Mouse (Mus musculus) splenic B cell, adult 2 months (primary cell): ENCODE results near the gene Ccdc141.

Experiments
- DNase-seq: peaks from one replicate; pipeline ENCODE4 v3.0.0-alpha.2; 2011; ENCODE audit warnings: low read depth, low spot score
- H3K27me3 ChIP-seq: 2 replicates; pipeline ENCODE4 v1.6.1; 2012; ENCODE audit warnings: mild to moderate bottlenecking, low read length, moderate library complexity, mixed read lengths; ENCODE audit not compliant: control insufficient read depth, poor library complexity, insufficient read depth, severe bottlenecking
- H3K36me3 ChIP-seq: 2 replicates; pipeline ENCODE4 v1.6.1; 2012; ENCODE audit warnings: mild to moderate bottlenecking, low read length, moderate library complexity, mixed read lengths; ENCODE audit not compliant: control insufficient read depth, poor library complexity, insufficient read depth, severe bottlenecking

Ccdc141 gene

DNA sequence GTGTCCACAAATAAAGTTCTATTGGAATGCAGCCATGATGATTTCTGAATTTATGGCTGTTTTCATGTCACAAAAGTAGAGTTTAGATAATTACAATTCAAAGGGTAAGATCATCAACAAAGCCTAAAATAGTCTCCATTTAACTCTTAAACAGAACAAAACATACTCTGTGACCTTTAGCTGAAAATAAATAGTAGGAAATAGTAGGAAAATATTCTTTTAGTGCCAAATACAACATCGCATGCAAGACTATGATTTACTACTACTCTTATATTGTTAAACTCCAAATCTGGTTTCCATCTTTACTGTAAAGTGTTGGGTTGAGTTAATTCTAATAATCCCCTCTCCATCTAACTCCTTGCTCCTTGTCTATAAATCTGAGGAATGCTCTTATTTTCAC, 37.0 kb downstream of the Ccdc141 start:
- no peak for DNase-seq
- H3K27me3 ChIP-seq, result no peaks in the 10 kb centered on the region
- H3K36me3 ChIP-seq, result no peaks in the 10 kb centered on the region

GRCm38 (mm10) chr2:77126939-77127338, 43.5 kb downstream of the Ccdc141 start:
- Histone ChIP-seq H3K36me3 (no peaks in the 10 kb centered on the region), H3K27me3 (no peaks in the 10 kb centered on the region)
- no peak for DNase-seq

GRCm38 (mm10) chr2:77118102-77118501, 52.3 kb downstream of the Ccdc141 start:
- no peak for DNase-seq
- H3K27me3 ChIP-seq, result no peaks in the 10 kb centered on the region
- H3K36me3 ChIP-seq, result no peaks in the 10 kb centered on the region

DNA sequence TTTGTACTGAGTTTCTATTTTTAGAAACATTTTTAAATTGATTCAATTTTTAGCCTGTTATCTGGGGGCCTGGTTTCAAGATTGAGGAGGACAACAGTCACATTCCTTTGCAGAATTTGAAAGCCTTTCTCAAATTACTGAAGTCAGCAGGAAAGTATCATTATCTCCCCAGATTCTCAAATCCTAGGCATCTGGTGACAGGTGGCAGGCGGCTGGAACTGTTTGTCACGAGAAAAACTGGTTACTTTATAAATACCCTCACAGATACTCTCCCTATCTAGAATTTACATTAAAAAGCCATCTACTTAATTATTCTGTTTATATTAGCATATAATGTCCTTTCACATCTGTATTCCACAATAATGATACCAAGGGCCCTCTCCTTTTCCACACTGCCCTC, 56.1 kb downstream of the Ccdc141 start:
- no peaks in the 10 kb centered on the region for H3K27me3 ChIP-seq
- no peaks in the 10 kb centered on the region for H3K36me3 ChIP-seq
- DNase-seq, result no peak

DNA sequence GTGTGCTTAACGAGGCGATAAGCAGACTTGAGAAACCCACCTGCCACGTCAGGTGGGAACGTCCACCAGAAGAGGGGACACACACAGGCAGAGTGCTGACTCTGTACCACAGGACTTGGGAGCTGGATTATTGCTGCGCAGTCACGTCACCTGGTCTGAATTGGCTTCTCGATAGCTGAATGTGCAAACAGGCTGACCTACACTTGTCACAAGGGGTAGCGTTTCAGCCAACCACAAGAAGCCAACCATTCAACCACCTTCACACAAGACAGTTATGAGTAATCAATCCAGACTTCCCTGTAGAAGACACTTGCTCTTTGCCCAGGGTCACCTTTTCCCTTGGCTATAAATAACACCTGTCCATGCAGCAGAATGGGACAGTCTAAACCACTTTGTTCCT, 56.6 kb downstream of the Ccdc141 start:
- Histone ChIP-seq H3K27me3 (no peaks in the 10 kb centered on the region), H3K36me3 (no peaks in the 10 kb centered on the region)
- DNase-seq, result no peak

DNA sequence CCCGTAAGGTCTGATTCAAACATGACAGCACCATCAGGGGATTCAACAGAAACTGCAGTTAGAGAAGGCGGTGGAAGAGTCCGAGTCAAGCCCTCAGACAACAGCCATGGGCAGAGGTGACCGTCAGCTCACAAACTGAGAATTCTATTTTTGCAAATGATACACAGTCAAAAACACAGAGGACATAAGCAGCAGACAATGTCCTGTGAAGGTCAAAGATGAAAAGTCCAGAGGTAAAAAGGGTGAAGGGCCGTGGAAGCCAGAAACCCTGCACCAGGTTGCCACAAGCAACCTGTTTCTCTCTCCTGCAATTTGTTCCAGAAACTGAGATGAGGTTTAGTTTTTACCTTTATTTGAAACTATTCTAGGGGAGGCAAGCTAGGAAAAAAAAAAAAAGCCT, 57.4 kb downstream of the Ccdc141 start:
- Histone ChIP-seq H3K27me3 (no peaks in the 10 kb centered on the region), H3K36me3 (no peaks in the 10 kb centered on the region)
- DNase-seq, result no peak

DNA sequence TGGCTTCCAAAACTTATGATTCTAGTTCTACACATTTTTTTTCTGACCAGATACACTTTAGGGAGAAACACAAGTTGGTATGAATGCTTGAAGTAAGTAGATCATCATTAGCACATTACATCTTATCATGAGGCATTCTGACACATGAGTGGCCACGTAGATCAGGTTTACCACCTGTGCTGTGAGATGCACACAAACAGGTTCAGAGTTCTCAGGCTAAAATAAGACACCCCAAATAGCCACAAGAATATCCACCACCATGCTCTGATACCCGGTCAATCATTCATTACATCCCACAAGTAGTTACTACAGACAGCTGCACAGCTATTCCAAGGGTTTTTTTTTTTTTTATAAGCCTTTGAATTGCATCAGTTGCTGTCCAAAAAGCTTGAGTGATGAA, 59.3 kb downstream of the Ccdc141 start:
- no peak for DNase-seq
- Histone ChIP-seq H3K27me3 (no peaks in the 10 kb centered on the region), H3K36me3 (no peaks in the 10 kb centered on the region)

- DNase-seq, result no peak
- no peaks in the 10 kb centered on the region for H3K36me3 ChIP-seq
- no peaks in the 10 kb centered on the region for H3K27me3 ChIP-seq
Observed at GRCm38 (mm10) chr2:77110365-77110764, 60.1 kb downstream of the Ccdc141 start.

GRCm38 (mm10) chr2:77109506-77110123, 60.8 kb downstream of the Ccdc141 start:
- no peak for DNase-seq
- no peaks in the 10 kb centered on the region for H3K36me3 ChIP-seq
- H3K27me3 ChIP-seq, result no peaks in the 10 kb centered on the region

- Histone ChIP-seq H3K36me3 (no peaks in the 10 kb centered on the region), H3K27me3 (no peaks in the 10 kb centered on the region)
- DNase-seq, result no peak
Observed at GRCm38 (mm10) chr2:77108562-77108961, 61.9 kb downstream of the Ccdc141 start.

GRCm38 (mm10) chr2:77106150-77106549, 64.3 kb downstream of the Ccdc141 start:
- Histone ChIP-seq H3K36me3 (no peaks in the 10 kb centered on the region), H3K27me3 (no peaks in the 10 kb centered on the region)
- no peak for DNase-seq

- no peak for DNase-seq
- Histone ChIP-seq H3K27me3 (no peaks in the 10 kb centered on the region), H3K36me3 (no peaks in the 10 kb centered on the region)
Observed at GRCm38 (mm10) chr2:77105006-77105715, 65.3 kb downstream of the Ccdc141 start.

- Histone ChIP-seq H3K36me3 (no peaks in the 10 kb centered on the region), H3K27me3 (no peaks in the 10 kb centered on the region)
- no peak for DNase-seq
Observed at GRCm38 (mm10) chr2:77102516-77102915, 67.9 kb downstream of the Ccdc141 start.

GRCm38 (mm10) chr2:77099814-77100213, 70.6 kb downstream of the Ccdc141 start:
- H3K27me3 ChIP-seq, result no peaks in the 10 kb centered on the region
- no peak for DNase-seq
- no peaks in the 10 kb centered on the region for H3K36me3 ChIP-seq

GRCm38 (mm10) chr2:77098769-77099168, 71.7 kb downstream of the Ccdc141 start:
- Histone ChIP-seq H3K36me3 (no peaks in the 10 kb centered on the region), H3K27me3 (no peaks in the 10 kb centered on the region)
- no peak for DNase-seq

DNA sequence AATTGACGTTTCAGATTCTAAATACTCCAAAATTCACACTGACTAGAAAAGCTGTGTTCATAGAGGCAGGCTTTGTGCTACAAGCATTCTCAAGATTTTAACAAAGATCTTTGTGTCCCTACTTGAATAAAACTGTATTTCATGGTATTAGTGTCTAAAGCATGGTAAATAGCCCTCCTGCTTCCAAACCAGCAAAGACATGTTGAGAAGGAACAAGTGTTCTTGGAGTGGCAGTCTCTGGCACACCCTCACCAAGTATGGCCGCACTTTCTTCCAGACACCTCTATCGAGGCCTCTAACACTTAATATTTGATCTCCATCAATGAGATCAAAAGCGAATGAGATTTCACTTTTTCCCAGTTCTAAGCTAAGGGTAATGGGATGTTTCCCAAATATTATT, 78.7 kb downstream of the Ccdc141 start:
- no peak for DNase-seq
- H3K36me3 ChIP-seq, result no peaks in the 10 kb centered on the region
- no peaks in the 10 kb centered on the region for H3K27me3 ChIP-seq
